Mouse (Mus musculus) stomach, embryonic 14.5 days (tissue): Measurements from ENCODE around the gene Ccpg1os. TPM values are rescaled to one million over a fixed set of nuclear protein-coding genes. Genes with fewer than 3 reads are reported as not detected.

Experiments used
- ATAC-seq: fragments of 200-750 bp; cut with Nextera tagmentation; 2 replicates; pipeline ENCODE4 v1.8.0; 2017; ENCODE audit warnings: low read depth, moderate TSS enrichment; ENCODE audit not compliant: insufficient number of reproducible peaks, insufficient read depth, low FRiP score
- H3K27ac ChIP-seq: fragments of 300-500 bp; sonication (generic); 2 replicates; pipeline ENCODE4 v1.5.1; 2014; ENCODE audit warnings: mild to moderate bottlenecking, low read length, moderate library complexity, mixed read lengths
- H3K27me3 ChIP-seq: fragments of 300-500 bp; sonication (generic); 2 replicates; pipeline ENCODE4 v1.6.1; 2014; ENCODE audit warnings: low read length, control low read depth, mixed read lengths; ENCODE audit not compliant: control insufficient read depth, insufficient read depth
- H3K36me3 ChIP-seq: fragments of 300-500 bp; sonication (generic); 2 replicates; pipeline ENCODE4 v1.6.1; 2014; ENCODE audit warnings: mild to moderate bottlenecking, control low read depth, low read length, moderate library complexity, mixed read lengths; ENCODE audit not compliant: control insufficient read depth, insufficient read depth
- H3K4me1 ChIP-seq: fragments of 300-500 bp; sonication (generic); 2 replicates; pipeline ENCODE4 v1.6.1; 2014; ENCODE audit warnings: low read length, control low read depth, mixed read lengths; ENCODE audit not compliant: control insufficient read depth, insufficient read depth
- H3K4me2 ChIP-seq: fragments of 300-500 bp; sonication (generic); replicated peaks from 2 replicates; pipeline ENCODE4 v1.6.1; 2014; ENCODE audit warnings: low read depth, low read length, control low read depth
- H3K4me3 ChIP-seq: fragments of 300-500 bp; sonication (generic); 2 replicates; pipeline ENCODE4 v1.5.1; 2014; ENCODE audit warnings: low read depth, low read length, control low read depth
- H3K9ac ChIP-seq: fragments of 300-500 bp; sonication (generic); replicated peaks from 2 replicates; pipeline ENCODE4 v1.6.1; 2014; ENCODE audit warnings: low read depth, mild to moderate bottlenecking, control low read depth, low read length, moderate library complexity, mixed read lengths
- H3K9me3 ChIP-seq: fragments of 300-500 bp; sonication (generic); 2 replicates; pipeline ENCODE4 v1.6.1; 2016; ENCODE audit warnings: low read depth, low read length, control low read depth; ENCODE audit not compliant: control insufficient read depth
- WGBS: fragments of 180-500 bp; shearing (Covaris S2); extraction: QIAGEN DNeasy Blood & Tissue Kit; methylation state at CpG from one replicate; pipeline ENCODE4 v1.1.7; 2014; 5-methylcytosine and 5-hydroxymethylcytosine counted together
- polyA plus RNA-seq: library from polyadenylated mRNA; unstranded; fragments of >200 nt; fragmentation: Nextera tagmentation; extraction: Ambion mirVana; gene quantifications from 2 replicates; pipeline ENCODE4 v1.2.1, GENCODE M21; 2014

Gene Ccpg1os
- polyA plus RNA-seq, 1 experiment from 2014 or later: 12.4 TPM

DNA sequence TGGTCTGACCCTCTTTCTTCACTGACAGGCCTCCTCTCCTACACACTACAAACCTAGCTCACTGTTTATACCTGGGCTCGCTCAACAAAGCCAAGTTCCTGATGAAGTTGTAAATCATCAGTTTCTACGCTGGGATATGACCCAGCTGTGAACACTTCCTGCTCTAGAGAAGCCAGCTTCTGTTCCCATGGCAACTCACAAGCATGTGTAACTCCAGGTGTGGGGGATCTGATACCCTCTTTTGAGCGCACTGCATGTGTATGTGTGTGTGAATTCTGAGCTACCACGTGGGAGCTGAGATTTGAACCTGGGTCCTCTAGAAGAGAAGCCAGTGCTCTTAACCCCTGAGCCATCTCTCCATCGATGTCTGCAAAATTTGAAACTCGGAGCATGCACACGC, 35.6 kb downstream of the Ccpg1os start:
- Histone ChIP-seq H3K27me3 (no peaks in the 10 kb centered on the region), H3K4me3 (no peak overlapping the region), H3K9me3 (peaks cover 4% of the 10 kb centered on the region; the same call in 1 of the 2 replicates), H3K36me3 (peaks cover 21% of the 10 kb centered on the region), H3K9ac (no peak overlapping the region), H3K4me1 (no peaks in the 10 kb centered on the region), H3K4me2 (no peak overlapping the region), H3K27ac (no peak overlapping the region)
- WGBS: 43% methylated on average over 7 of the region's 7 CpGs
- ATAC-seq: peak; percentile 46; the same call in 1 of the 2 replicates

DNA sequence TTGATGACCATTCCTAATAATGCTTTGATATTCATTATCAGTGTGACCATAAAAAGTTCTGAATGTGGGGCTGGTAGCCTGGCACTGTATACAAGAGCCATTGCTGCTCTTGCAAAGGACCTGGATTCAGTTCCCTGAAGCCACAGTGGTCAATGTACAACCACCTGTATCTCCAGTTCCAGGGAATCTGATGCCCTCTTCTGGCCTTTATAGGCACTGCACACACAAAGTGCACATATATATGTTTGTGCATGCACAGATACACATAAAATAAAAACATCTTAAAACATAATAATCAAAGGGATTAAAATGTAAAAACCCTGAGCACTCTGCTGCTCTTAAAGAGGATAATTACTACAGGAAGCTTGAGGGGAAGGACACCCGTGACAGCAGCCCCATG, 38.2 kb downstream of the Ccpg1os start:
- Histone ChIP-seq H3K4me2 (no peak overlapping the region), H3K27ac (no peak overlapping the region), H3K9ac (no peak overlapping the region), H3K4me1 (no peaks in the 10 kb centered on the region), H3K27me3 (no peaks in the 10 kb centered on the region), H3K36me3 (peaks cover 21% of the 10 kb centered on the region), H3K9me3 (peaks cover 4% of the 10 kb centered on the region; the same call in 1 of the 2 replicates), H3K4me3 (no peak overlapping the region)
- no peak for ATAC-seq
- 91% methylated on average over 1 of the region's 1 CpGs for WGBS

DNA sequence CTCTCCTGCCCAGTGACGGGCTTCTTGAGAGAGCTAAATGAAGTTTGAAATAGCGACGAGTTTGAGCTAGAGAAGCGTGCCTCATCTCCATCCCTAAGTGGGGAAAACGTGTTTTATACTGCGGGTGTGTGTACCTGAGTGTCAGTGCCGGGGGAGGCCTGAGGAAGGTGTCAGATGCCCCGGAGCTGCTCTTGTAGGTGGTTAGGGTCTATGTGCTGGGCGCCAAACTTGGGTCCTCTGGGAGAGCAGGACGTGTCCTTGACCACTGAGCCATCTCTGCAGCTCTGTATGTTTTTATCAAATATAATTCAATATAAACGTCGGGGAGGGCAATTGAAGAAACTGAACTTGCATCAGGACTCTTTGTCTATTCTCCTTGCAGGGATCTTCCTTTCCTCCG, 40.9 kb downstream of the Ccpg1os start:
- WGBS: 88% methylated on average over 13 of the region's 13 CpGs
- H3K36me3 ChIP-seq: peaks cover 21% of the 10 kb centered on the region
- H3K27me3 ChIP-seq: no peaks in the 10 kb centered on the region
- ATAC-seq: no peak
- no peak overlapping the region for H3K27ac ChIP-seq
- H3K4me1 ChIP-seq: no peaks in the 10 kb centered on the region
- H3K4me3 ChIP-seq: no peak overlapping the region
- no peak overlapping the region for H3K9ac ChIP-seq
- no peak overlapping the region for H3K4me2 ChIP-seq
- peaks cover 4% of the 10 kb centered on the region; the same call in 1 of the 2 replicates for H3K9me3 ChIP-seq

DNA sequence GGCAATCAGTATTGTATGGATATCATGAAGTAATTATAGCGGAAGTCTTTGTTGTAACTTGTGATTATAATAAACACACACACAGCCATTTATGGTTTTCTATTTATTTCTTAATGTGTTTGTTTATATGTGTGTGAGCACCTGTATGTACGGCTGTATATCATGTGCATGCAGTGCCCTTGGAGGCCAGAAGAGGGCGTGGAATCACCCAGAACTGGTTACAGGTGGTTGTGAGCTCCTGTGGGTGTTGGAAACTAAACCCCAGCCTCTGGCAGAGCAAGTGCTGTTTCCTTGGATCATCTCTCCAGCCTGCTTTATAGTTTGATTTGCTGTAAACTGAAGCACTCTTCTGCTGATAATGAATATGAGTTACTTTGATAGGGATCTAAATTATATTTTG, 41.8 kb downstream of the Ccpg1os start:
- Histone ChIP-seq H3K36me3 (peaks cover 21% of the 10 kb centered on the region), H3K27ac (no peak overlapping the region), H3K9ac (no peak overlapping the region), H3K4me2 (no peak overlapping the region), H3K4me3 (no peak overlapping the region), H3K27me3 (no peaks in the 10 kb centered on the region), H3K4me1 (no peaks in the 10 kb centered on the region), H3K9me3 (peaks cover 4% of the 10 kb centered on the region; the same call in 1 of the 2 replicates)
- WGBS: 56% methylated on average over 3 of the region's 3 CpGs
- ATAC-seq: no peak

DNA sequence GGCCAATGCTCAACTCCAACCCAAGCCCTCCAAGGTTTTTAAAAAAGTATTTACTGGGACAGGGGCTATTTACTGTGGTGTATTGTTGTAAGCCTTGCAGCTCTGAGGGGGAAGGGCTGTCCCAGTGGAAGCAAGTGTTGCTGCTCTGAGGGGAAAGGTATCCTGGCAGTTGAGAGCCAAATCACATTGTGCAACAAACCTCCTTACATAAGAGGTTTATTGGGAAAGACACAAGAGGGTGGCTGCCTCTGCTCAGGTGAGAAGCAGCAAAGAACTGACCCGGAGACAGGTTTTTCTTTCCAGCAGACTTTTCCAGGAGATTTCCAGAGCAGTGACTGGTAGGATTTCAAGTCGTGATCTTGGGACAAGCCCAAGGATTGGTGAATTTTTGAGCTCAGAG, 48.9 kb downstream of the Ccpg1os start:
- H3K9ac ChIP-seq: no peak overlapping the region
- H3K4me3 ChIP-seq: no peak overlapping the region
- no peaks in the 10 kb centered on the region for H3K9me3 ChIP-seq
- H3K36me3 ChIP-seq: no peaks in the 10 kb centered on the region; the same call in 1 of the 2 replicates
- H3K4me1 ChIP-seq: no peaks in the 10 kb centered on the region
- H3K27ac ChIP-seq: no peak overlapping the region
- 77% methylated on average over 2 of the region's 2 CpGs for WGBS
- H3K27me3 ChIP-seq: no peaks in the 10 kb centered on the region
- no peak overlapping the region for H3K4me2 ChIP-seq
- ATAC-seq: no peak

DNA sequence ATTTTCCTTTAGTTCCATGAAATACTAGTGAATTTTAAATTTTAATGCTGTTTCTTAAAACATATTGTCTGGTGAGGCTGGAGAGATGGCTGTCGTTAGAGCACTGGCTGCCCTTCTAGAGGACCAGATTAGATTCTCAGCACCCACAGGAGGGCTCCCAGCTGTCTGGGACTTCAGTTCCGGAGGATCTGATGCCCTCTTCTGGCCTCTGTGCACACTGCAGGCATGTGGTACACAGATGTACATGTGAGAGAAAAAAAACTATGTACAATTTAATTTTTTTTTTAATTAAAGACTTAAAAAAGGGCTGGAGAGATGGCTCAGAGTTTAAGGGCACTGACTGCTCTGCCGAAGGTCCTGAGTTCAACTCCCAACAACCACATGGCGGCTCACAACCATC, 49.9 kb downstream of the Ccpg1os start:
- WGBS: 86% methylated on average over 4 of the region's 4 CpGs
- no peaks in the 10 kb centered on the region for H3K27me3 ChIP-seq
- H3K9ac ChIP-seq: no peak overlapping the region
- ATAC-seq: no peak
- no peak overlapping the region for H3K4me2 ChIP-seq
- no peaks in the 10 kb centered on the region for H3K9me3 ChIP-seq
- H3K36me3 ChIP-seq: no peaks in the 10 kb centered on the region; the same call in 1 of the 2 replicates
- no peak overlapping the region for H3K27ac ChIP-seq
- no peaks in the 10 kb centered on the region for H3K4me1 ChIP-seq
- no peak overlapping the region for H3K4me3 ChIP-seq

DNA sequence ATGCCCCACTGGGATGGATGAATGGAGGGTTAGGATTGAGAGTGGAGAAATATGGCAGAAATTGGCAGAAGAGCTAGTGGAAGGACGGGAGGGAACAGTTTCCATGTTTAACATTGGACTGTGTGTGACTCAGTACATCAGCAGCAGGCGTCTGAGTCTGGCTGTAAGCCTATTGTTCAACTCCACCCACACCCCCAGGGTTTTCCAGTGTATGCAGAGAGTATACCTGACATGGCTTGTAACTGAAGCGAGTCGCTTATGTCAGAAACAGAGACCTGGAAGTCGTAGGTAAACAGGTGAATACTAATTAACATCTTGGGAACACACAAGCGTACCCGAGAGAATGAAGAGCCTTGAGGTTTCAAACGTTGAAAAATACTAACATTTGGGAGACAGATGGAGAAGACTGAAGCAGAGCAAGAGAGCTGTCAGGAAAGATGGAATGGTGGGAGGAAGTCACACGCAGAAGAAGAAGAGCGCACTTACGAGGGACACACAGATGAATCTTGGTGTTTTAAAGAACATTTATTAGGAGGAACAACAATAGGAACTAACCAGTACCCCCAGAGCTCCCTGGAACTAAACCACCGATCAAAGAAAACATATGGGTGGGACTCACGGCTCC, 53.9 kb downstream of the Ccpg1os start:
- Histone ChIP-seq H3K36me3 (no peaks in the 10 kb centered on the region; the same call in 1 of the 2 replicates), H3K4me1 (peaks cover 9% of the 10 kb centered on the region; the same call in 1 of the 2 replicates), H3K9me3 (no peaks in the 10 kb centered on the region), H3K4me2 (no peak overlapping the region), H3K27me3 (no peaks in the 10 kb centered on the region), H3K4me3 (no peak overlapping the region), H3K27ac (no peak overlapping the region), H3K9ac (no peak overlapping the region)
- 78% methylated on average over 13 of the region's 13 CpGs for WGBS
- ATAC-seq: no peak
